Mouse (Mus musculus) frontal cortex, adult 2 months (tissue): ENCODE data around the gene Glb1l. TPM values are rescaled to one million over a fixed set of nuclear protein-coding genes. Genes with fewer than 3 reads are reported as not detected.

Source experiments
- DNase-seq, 2 experiments: peaks; one replicate each; pipeline ENCODE4 v3.0.0; 2022; ENCODE audit warnings: low spot score in 1 of 2; ENCODE audit errors: extremely low spot score in 1 of 2
- polyA plus RNA-seq: library from polyadenylated mRNA; depleted of rRNA; stranded (reverse); fragments of >200 nt; gene quantifications from 2 replicates; pipeline ENCODE4 v1.2.3, GENCODE M21; 2012

Gene Glb1l
- polyA plus RNA-seq, 1 experiment = 25.5 TPM

DNA sequence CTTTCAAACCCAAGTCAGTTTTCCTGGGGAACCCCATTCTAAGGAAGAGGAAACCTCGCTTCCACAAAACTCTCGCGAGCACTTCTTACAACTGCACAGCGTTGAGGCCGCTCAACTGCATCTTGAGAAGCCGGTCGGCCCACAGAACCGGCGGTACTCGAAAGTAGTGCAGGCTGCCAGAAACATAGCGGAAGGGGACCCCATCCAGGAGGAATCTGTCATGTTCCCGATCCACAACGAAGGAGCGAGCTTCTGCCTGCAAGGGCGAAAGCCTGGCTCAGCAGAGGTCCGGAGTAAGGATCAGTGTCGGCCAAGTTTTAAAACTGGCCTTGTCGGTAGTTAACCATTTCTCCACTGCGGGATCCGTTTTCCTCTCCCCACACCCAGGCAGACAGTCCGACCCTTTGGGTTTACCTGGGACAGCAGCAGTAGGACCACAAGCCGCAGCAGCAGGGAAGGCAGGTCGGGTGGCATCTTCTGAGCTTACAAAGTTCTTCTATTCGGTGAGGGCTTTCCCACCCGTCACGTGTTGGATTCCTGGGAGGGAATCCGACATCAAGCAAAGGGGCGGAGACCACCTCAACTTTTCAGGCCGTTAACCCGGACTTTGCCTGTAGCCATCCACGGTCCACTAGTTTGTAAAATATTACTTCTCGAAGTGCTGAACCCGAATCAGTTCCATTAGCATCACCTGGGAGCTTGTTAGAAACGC lies 1.5 kb downstream of the Glb1l start:
- no peak for DNase-seq

DNA sequence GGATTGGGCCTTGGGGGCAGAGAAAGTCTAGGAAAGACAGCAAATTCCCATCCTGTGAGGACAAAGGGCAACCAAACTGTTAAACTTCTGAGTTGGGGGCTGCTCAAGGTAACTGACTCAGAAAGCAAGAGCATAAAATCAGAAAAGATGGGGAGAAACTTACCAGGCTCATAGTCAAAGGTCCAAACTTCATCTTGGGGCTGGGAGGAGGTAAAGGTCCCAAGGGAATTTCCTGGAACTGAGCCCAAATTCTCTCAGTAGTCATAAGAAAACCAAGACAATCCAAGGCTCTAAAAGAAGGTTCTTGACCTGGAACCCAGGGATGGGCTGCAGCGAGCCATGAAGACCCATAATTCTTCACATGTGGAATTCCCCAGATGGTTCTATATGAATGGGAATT lies 9.4 kb downstream of the Glb1l start:
- no peak for DNase-seq

GRCm38 (mm10) chr1:75192452-75192851 lies 18.2 kb downstream of the Glb1l start:
- peak in 1 of 2 experiments; percentile 38 for DNase-seq

DNA sequence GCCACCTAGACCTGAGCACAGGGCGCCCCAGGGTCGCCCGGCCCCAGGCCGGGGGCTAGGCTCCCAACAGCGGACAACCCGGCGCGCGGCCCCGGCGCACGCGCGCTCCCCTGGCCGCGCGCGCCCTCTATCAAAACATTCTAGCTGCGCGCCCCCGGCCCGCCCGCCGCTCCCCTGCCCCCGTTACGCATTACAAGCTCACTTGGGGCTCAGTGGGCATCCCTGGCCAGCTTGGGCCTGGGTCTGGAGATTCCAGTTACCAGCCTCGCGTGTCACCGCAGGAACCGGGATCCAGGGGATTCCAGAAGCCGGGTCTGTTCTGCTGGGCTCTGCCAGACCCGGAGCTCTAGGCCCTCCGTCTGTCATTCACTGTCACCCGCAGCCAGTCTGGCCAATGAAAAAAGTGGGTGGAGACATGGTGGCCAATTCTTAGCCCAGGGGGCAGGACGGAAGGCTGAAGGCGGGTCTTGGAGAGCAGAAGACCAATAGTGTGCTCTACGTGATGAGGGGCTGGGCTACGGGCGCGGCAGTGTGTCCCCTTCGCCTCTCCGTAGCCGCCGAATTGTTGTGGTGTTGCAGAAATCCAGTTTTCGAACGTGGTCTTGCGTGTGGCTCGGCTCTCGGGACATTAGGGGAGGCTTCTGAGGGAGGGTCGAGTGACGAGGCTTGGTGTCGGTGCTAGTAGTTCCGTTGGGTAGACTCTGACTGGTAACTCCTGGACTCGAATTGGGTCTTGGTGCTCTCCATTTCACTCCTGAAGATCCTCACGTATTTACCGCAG lies 18.8 kb downstream of the Glb1l start, which contains the start of the genes Ankzf1 and Atg9a:
TSS of gene Ankzf1 (plus strand) at position 530 of the 781 bp plus-strand sequence.
TSS of gene Atg9a (minus strand) at position 575 of the 781 bp plus-strand sequence.
- DNase-seq = peak; percentile 97 to 98

- no peak for DNase-seq
Observed at GRCm38 (mm10) chr1:75191258-75191621, 19.4 kb downstream of the Glb1l start.

DNA sequence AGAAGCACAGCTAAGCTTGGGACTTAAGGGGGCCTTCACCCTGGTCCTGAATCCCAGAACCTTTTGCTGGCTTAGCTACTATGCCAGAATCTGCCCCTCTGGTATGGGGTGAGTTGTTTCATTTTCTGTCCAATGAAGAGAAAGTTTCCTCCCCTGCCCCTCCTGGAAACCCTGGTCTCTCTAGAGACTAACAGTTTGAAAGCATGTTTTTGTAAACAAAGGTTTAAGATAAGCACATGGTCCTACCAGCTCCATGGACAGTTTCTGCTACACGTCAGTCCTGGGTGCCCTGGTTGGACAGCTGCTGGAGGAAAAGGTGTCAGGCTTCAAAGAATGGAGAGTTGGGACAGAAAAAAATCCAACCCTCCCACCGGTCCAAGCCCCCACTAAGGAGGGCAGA lies 20.0 kb downstream of the Glb1l start:
- no peak for DNase-seq

DNA sequence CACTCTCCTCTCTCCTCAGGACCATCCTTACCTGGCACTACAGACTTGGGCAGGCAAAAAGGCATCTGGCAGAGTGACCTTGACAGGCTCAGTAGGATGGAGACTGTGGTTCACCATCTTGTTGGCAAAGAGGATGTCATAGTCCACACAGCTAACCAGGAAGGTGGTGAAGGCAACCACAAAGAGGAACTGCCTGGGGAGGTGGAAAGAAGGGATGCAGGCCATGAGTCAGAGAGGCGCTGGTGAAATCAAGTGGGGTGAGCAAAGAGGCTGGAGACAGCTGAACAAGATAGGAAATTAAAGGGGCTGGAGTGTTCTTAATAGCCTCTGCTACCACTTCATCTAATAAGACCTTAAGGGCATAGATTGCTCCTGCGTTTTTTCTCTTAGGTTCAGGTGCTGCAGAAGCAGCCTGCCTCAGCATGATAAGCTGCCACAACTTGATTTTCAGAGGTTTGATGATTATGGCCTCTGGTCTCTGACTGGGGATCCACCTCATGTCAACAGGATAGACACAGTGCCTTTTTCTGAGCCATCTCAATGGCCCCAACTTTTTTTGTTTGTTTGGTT lies 22.6 kb downstream of the Glb1l start:
- DNase-seq = no peak

DNA sequence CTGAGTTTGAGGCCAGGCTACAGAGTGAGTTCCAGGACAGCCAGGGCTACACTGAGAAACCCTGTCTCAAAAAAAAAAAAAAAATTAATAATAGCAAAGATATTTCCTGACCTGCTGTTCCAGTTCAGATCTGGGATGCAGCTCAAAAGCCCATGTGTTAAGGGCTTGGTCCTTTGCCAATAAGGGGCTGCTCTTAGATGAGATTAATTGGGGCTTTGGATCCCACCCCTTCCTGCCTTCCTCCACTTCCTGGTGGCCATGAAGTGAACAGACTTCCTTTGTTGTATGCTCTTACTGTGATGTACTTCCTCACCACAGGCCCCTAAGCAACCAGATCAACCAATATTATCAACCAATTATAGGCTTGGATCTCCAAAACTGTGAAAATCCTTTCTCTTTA lies 23.5 kb downstream of the Glb1l start:
- DNase-seq = no peak

- no peak for DNase-seq
Observed at GRCm38 (mm10) chr1:75185495-75185894, 25.1 kb downstream of the Glb1l start.

DNA sequence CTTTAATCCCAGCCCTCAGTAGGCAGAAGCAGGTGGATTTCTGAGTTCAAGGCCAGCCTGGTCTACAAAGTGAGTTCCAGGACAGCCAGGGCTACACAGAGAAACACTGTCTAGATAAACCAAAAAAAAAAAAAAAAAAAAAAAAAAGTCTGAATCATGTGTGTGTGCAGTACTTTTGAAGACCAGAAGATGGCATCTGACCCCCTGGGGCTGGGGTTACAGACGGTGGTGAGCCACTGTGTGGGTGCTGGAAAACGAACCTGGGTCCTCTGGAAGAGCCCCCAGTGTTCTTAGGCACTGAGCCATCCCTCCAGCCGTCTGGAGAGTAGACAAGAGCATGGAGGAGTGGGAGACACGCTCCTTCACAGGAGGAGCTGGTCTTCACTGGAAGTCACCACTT lies 28.5 kb downstream of the Glb1l start:
- DNase-seq = no peak

DNA sequence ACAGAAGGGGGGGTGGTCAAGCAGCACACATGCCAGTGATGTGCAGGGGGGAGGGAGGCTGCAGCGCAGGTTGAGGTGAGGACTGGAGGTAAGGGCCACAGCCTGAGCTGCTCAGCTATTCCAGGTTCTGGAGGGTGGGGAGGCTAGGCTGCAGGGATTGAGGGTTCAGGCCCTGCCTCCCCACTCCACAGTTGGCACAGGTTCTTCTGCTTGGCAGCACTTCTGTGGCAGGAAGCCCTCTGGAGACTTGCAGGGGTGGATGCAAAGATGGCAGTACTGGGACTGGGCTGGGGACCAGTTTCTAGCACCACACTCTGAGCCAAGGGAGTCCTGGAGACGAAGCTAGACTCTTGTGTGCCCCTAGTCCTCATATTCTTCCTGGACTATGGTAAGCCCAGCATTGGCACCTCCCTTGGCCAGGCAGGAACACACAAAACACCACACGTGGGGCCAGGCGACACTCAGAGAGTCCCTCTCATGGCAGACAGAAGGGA lies 29.2 kb downstream of the Glb1l start:
- no peak for DNase-seq

GRCm38 (mm10) chr1:75180741-75181140 lies 29.9 kb downstream of the Glb1l start:
- DNase-seq = no peak

DNA sequence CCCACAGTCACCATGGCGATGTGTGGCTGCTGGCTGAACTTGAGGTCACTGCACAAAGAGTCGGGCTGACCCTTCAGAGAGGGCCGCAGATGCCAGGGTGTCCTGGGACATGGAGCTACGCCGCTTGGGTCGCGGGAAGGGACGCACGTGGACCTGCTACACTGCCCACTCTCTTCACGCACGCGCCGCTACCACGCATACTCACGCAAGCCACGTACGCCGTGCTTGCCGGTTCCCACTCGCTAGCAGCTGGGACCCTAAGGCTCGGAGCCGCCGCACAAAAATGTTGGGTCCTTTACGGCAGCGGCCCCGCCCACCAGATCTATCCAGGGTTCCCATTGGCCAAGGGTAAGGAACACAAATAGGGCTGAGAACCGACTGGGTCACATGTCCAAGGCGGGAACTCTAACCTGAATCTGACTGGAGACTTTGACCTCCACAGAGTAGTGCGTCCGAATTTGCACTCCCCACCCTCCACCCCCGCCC lies 30.5 kb downstream of the Glb1l start, which contains the start of gene Abcb6:
TSS of gene Abcb6 (minus strand) at position 288 of the 486 bp plus-strand sequence.
- DNase-seq = peak; percentile 94 to 95

GRCm38 (mm10) chr1:75179334-75180104 lies 31.1 kb downstream of the Glb1l start:
- DNase-seq = peak in 1 of 2 experiments; percentile 20

GRCm38 (mm10) chr1:75168472-75169464 lies 41.8 kb downstream of the Glb1l start, which contains the start of gene Zfand2b:
Zfand2b (plus strand) TSS chr1:75168646.
- DNase-seq = peak; percentile 87 to 96

DNA sequence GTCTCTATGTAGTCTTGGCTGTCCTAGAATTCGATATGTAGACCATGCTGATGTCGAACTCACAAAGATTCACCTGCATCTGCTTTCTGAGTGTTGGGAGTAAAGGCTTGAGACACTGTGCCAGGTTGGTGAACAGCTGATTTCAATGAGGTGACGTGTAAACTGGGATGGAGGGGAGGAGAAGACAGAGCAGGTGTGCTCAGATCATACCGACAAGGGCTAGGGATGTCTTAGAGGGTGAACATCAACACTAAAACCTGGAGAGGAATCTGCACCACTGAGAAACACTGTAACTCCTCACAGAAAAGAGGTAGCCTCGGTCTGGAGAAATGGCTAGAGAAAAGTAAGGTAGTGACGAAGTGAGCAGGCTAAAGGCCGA lies 42.5 kb downstream of the Glb1l start:
- no peak for DNase-seq

DNA sequence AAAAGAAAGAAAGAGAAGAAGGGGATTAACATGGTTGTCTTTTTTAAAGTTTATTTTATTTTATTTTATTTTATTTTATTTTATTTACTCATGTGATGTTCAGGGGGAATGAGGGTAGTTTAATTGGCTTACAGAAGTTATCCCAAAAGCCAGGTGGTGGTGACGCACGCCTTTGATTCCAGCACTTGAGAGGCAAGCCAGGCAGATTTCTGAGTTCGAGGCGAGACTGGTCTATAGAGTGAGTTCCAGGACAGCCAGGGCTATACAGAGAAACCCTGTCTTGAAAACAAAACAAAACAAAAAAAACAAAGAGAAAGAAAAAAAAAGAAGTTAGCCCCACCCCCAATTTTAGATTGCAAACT lies 50.4 kb downstream of the Glb1l start:
- DNase-seq = no peak

- no peak for DNase-seq
Observed at GRCm38 (mm10) chr1:75159540-75160255, 50.9 kb downstream of the Glb1l start.

DNA sequence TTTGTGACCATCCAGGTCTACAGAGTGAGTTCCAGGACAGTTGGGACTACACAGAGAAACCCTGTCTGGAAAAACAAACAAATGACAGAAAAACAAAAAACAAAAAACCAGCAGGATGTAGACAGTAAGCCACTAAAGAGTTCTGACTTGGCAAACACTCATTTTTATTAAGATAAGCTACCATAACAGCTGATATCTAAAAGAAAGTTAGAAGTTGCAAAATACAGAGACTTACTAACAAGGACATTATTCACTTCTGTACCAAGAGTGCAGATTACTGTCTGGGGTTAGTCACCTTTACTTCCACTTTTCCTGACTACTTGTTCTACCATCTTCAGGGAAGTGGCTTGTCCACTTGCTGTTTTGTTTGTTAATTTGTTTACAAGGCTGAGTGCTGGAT lies 51.6 kb downstream of the Glb1l start:
- no peak for DNase-seq
